Comparison of ENCODE assay signal across 15 mouse cellular contexts in genomic region chr15:96153489-96153888, GRCm38 (mm10).
"Had no signal": no experiment of that assay in that cellular context is flagged by ENCODE, and none has a peak within 500 bp of the region (broad histone marks: within the 10 kb centered on the region; RNA-seq: fewer than 3 reads in every experiment).

No protein-coding gene starts in this region.

- H3K9me3 ChIP-seq: neural tube, embryonic 13.5 days; neural tube, embryonic 15.5 days; stomach, embryonic 15.5 days had no signal

- H3K4me1 ChIP-seq: neural tube, embryonic 13.5 days; neural tube, embryonic 15.5 days; stomach, embryonic 15.5 days had no signal

- DNase-seq: retina, postnatal 1 day; right cerebral cortex, adult 18-20 months; right cerebral cortex, postnatal 14 days; right cerebral cortex, postnatal 25 days; right cerebral cortex, postnatal 4 days; spleen, adult 18-20 months; thymus, adult 18-20 months; thymus, adult 2 months; thymus, postnatal 14 days; thymus, postnatal 36 days; thymus, postnatal 4 days had no signal

- H3K27me3 ChIP-seq: neural tube, embryonic 13.5 days; neural tube, embryonic 15.5 days; stomach, embryonic 15.5 days had no signal

- H3K9ac ChIP-seq: neural tube, embryonic 13.5 days; neural tube, embryonic 15.5 days; stomach, embryonic 15.5 days had no signal

- H3K27ac ChIP-seq: neural tube, embryonic 13.5 days; neural tube, embryonic 15.5 days; stomach, embryonic 15.5 days; stomach, postnatal 0 days had no signal

- H3K36me3 ChIP-seq: neural tube, embryonic 13.5 days; neural tube, embryonic 15.5 days; stomach, embryonic 15.5 days had no signal

- H3K4me3 ChIP-seq: neural tube, embryonic 13.5 days; neural tube, embryonic 15.5 days; stomach, embryonic 15.5 days had no signal

- H3K4me2 ChIP-seq: neural tube, embryonic 13.5 days; neural tube, embryonic 15.5 days; stomach, embryonic 15.5 days had no signal
